Mouse (Mus musculus) myocyte (in vitro differentiated cells): ENCODE data around the gene D5Ertd579e.

Experiments
- CEBPB ChIP-seq: IDR thresholded peaks from 2 replicates; pipeline ENCODE4 v1.6.1; 2011; ENCODE audit warnings: mild to moderate bottlenecking, moderate library complexity; ENCODE audit not compliant: poor library complexity, insufficient read depth, severe bottlenecking
- E2F4 ChIP-seq: IDR thresholded peaks from one replicate; pipeline ENCODE4 v1.6.1; 2011; ENCODE audit warnings: mild to moderate bottlenecking, control low read depth, moderate library complexity; ENCODE audit not compliant: insufficient read depth
- MAX ChIP-seq: IDR thresholded peaks from one replicate; pipeline ENCODE4 v1.6.1; 2011; ENCODE audit warnings: low read depth, mild to moderate bottlenecking, control low read depth
- MYOG ChIP-seq, 3 experiments: IDR thresholded peaks; one replicate each; pipeline ENCODE4 v1.6.1; 2011; ENCODE audit warnings: control low read depth in 2 of 3, low read depth in 2 of 3, mild to moderate bottlenecking in 2 of 3; ENCODE audit not compliant: insufficient read length in 2 of 3, control insufficient read depth in 1 of 3, insufficient read depth in 1 of 3
- POLR2A ChIP-seq: IDR thresholded peaks from one replicate; pipeline ENCODE4 v1.6.1; 2011; ENCODE audit warnings: low read depth, mild to moderate bottlenecking, control low read depth, moderate library complexity; ENCODE audit not compliant: insufficient read length
- POLR2AphosphoS2 ChIP-seq: IDR thresholded peaks from one replicate; pipeline ENCODE4 v1.6.1; 2011; ENCODE audit warnings: low read depth, control low read depth; ENCODE audit not compliant: insufficient read length
- REST ChIP-seq: IDR thresholded peaks from one replicate; pipeline ENCODE4 v1.6.1; 2011; ENCODE audit warnings: mild to moderate bottlenecking, control low read depth, moderate library complexity; ENCODE audit not compliant: insufficient read depth, insufficient read length
- SRF ChIP-seq: IDR thresholded peaks from one replicate; pipeline ENCODE4 v1.6.1; 2011; ENCODE audit warnings: low read depth; ENCODE audit not compliant: control insufficient read depth, insufficient read length
- TCF3 ChIP-seq: IDR thresholded peaks from one replicate; pipeline ENCODE4 v1.6.1; 2011; ENCODE audit warnings: low read depth, control low read depth; ENCODE audit not compliant: insufficient read length
- USF1 ChIP-seq: IDR thresholded peaks from one replicate; pipeline ENCODE4 v1.6.1; 2011; ENCODE audit warnings: low read depth, mild to moderate bottlenecking, control low read depth, moderate library complexity

DNA sequence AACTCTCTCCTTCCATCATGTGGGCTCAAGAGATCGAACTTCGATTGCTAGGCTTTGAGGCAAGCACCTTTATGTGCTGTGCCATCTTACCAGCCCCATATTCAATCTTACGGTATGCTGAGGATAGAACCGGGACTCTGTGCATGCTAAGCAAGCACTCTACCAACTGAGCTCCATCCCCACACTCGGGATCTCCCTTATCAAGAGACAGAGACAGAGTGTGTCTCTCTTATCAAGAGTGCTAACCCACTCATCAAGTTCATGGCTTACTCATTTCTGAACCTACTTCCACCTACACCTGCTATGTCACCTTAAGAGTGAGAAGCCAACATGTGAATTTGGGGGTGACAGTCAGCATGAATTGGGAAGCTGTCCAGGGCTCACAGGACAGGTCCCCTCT is 24.4 kb upstream of the D5Ertd579e start:
- TF ChIP-seq E2F4 (no peak), MAX (no peak), POLR2A (no peak), USF1 (no peak), TCF3 (no peak), POLR2AphosphoS2 (no peak), MYOG (IDR thresholded peaks at IDR 0.05; ENCODE audit: control insufficient read depth in 1 of 3, insufficient read depth in 1 of 3, insufficient read length in 2 of 3, low read depth in 2 of 3) (no peak), SRF (no peak), REST (no peak), CEBPB (no peak)
